Mouse (Mus musculus) ZHBTc4 (cell line): ENCODE data around the gene Ntrk3.
A peak's percentile ranks its signal among the peaks of the same experiment; 100 is the strongest.

Source experiments
- DNase-seq: peaks from one replicate; pipeline ENCODE4 v3.0.0-alpha.2; 2011; ENCODE audit warnings: low read depth, low spot score

Ntrk3 gene

GRCm38 (mm10) chr7:78720989-78721816, 16.6 kb downstream of the Ntrk3 start:
- no peak for DNase-seq

GRCm38 (mm10) chr7:78719795-78720460, 17.9 kb downstream of the Ntrk3 start:
- no peak for DNase-seq

GRCm38 (mm10) chr7:78719117-78719516, 18.7 kb downstream of the Ntrk3 start:
- no peak for DNase-seq

- DNase-seq: no peak
Observed at GRCm38 (mm10) chr7:78718191-78718609, 19.6 kb downstream of the Ntrk3 start.

GRCm38 (mm10) chr7:78707708-78708107, 30.1 kb downstream of the Ntrk3 start:
- DNase-seq: no peak

GRCm38 (mm10) chr7:78707122-78707521, 30.7 kb downstream of the Ntrk3 start:
- DNase-seq: no peak

GRCm38 (mm10) chr7:78702676-78703075, 35.1 kb downstream of the Ntrk3 start:
- DNase-seq: no peak

GRCm38 (mm10) chr7:78695200-78695599, 42.6 kb downstream of the Ntrk3 start:
- no peak for DNase-seq

- DNase-seq: no peak
Observed at GRCm38 (mm10) chr7:78693148-78693547, 44.7 kb downstream of the Ntrk3 start.

GRCm38 (mm10) chr7:78690956-78691355, 46.9 kb downstream of the Ntrk3 start:
- DNase-seq: no peak

- DNase-seq: no peak
Observed at GRCm38 (mm10) chr7:78684943-78685342, 52.9 kb downstream of the Ntrk3 start.

GRCm38 (mm10) chr7:78680871-78681270, 56.9 kb downstream of the Ntrk3 start:
- DNase-seq: no peak

- no peak for DNase-seq
Observed at GRCm38 (mm10) chr7:78669407-78669806, 68.4 kb downstream of the Ntrk3 start.

GRCm38 (mm10) chr7:78668916-78669315, 68.9 kb downstream of the Ntrk3 start:
- DNase-seq: no peak

GRCm38 (mm10) chr7:78668003-78668635, 69.7 kb downstream of the Ntrk3 start:
- DNase-seq: no peak

- no peak for DNase-seq
Observed at GRCm38 (mm10) chr7:78660832-78661231, 77.0 kb downstream of the Ntrk3 start.

- DNase-seq: no peak
Observed at GRCm38 (mm10) chr7:78659846-78660245, 78.0 kb downstream of the Ntrk3 start.

- DNase-seq: no peak
Observed at GRCm38 (mm10) chr7:78658026-78658425, 79.8 kb downstream of the Ntrk3 start.

- DNase-seq: no peak
Observed at GRCm38 (mm10) chr7:78656181-78656580, 81.6 kb downstream of the Ntrk3 start.

- DNase-seq: peak; percentile 5
Observed at GRCm38 (mm10) chr7:78653686-78654085, 84.1 kb downstream of the Ntrk3 start.

- DNase-seq: peak; percentile 6
Observed at GRCm38 (mm10) chr7:78652296-78652695, 85.5 kb downstream of the Ntrk3 start.

GRCm38 (mm10) chr7:78651540-78651939, 86.3 kb downstream of the Ntrk3 start:
- DNase-seq: no peak
